Mouse (Mus musculus) megakaryocyte, adult 5-6 weeks (primary cell): ENCODE measurements around the gene Elmo2. TPM values are rescaled to one million over a fixed set of nuclear protein-coding genes. Genes with fewer than 3 reads are reported as not detected.

Experiments
- ATAC-seq: 2 replicates; pipeline ENCODE4 v1.8.0; 2016; ENCODE audit warnings: mild to moderate bottlenecking, inconsistent platforms; ENCODE audit not compliant: poor library complexity, severe bottlenecking
- total RNA-seq, 2 experiments: library from RNA; stranded (forward) in 1 of 2; stranded (reverse) in 1 of 2; fragments of 153-499, 151-499 nt in 1 of 2; fragments of 221-1000, 200-1000 nt in 1 of 2; gene quantifications; 2 replicates each; pipeline versions ENCODE4 v1.2.3 to v1.2.4; 2015 to 2017

Elmo2 gene
- total RNA-seq, 2 experiments from 2014 or later: 89.7 to 133 TPM

DNA sequence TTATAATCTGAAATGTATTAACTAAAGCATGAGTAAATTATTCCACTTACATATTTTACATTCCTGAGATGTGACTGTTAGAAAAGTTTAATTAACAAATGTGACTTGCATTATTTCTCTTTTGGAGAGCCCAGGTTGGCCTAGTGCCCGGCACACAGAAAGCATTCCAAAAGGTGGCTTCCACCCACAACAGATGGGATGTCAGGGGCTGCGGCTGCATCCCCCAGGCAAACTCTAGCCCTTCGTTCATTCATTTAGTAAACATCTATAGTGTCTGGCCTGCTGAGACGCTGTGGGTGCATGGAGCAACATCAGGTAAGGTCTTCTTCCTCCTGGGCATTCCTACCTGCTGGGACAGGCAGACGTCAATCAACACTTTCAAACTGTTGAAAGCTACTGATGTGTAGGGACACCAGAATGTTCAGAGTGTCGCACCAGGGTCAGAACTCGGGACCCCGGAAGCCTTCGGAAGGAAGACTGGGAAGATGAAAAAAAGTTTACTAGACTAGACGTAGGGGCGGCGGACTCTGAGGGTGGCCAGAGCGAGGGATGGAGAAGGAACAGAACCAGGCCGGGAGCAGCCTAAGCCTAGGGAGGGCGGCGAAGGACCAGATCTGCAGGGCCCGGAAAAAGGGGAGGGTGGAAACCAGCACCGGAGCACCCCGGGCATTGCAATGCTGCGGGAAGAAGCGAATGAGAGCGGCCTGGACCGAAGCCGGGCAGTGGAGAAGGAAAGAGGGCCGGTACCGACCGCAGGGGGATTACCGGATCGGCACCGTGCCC lies 567 bp downstream of the Elmo2 start:
- no peak for ATAC-seq

DNA sequence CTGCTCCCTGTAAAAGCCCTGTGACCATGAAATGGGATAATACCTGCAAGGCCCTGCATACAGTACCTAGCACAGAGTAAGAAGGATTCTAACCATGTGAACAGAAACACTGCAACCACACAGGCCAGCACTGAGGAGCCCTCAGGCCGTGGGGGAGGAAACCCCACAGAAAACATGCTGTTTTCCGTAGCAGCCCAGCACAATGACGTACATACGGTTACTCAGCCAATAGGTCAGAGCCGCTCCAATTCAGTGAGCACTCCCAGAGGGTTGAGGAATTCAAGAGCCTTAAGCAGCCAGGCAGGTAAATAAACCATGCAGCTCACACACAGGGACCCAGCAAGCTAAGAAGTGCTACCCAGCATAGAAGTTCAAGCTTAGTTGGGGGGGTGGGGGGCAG lies 2.4 kb downstream of the Elmo2 start:
- ATAC-seq: no peak

DNA sequence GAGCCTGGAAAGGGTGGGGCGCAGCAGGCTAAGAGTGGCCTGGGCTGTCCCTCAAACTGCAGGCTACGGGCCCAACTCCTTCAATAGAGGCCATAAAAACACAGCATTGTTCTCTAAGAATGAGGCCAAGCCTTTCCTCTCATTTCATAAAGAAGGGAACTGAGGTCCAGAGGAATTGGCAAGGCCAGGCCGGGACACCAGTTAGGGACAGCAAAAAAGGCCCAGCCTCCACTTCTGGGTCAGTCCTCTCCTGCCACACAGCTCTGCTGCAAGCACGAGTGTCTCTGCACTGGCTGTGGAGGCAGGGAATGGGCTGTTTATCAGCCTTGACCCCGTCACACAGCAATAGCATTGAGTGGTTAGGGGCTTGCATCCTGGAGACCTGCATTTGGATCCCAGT lies 2.8 kb downstream of the Elmo2 start:
- ATAC-seq: no peak

DNA sequence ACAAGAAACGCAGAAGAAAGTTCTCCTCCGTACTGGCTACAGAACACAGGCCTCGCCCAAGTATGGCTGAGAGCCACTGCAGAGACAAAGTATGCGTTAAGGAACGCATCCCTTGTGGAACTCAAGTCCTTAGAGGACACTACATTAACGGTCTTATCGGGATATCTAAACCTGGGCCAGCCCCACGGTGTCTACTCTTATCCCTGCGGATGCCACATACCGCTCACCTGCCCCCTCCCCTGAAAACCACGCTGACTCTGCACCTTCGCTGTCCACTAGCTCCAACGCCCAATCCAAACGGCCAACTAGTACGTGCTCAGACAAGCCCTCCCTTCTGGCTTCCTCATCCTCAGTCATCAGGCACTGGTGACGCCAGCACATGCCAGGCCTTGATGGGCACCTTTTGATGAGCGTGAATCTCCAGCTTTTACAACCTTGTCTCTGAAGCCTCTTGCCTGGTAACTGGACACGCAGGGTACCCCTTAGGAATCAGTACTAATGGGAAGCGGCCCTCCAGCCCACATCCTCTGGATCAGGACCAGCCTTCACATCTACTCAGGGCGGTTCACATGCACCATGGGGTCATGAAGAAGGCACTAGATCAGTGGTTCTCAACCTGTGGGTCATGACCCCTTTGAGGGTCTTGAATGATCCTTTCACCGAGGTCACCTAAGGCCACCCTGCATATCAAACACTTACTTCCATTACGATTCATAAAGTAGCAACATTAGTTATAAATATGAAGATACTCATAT lies 4.1 kb downstream of the Elmo2 start:
- no peak for ATAC-seq

DNA sequence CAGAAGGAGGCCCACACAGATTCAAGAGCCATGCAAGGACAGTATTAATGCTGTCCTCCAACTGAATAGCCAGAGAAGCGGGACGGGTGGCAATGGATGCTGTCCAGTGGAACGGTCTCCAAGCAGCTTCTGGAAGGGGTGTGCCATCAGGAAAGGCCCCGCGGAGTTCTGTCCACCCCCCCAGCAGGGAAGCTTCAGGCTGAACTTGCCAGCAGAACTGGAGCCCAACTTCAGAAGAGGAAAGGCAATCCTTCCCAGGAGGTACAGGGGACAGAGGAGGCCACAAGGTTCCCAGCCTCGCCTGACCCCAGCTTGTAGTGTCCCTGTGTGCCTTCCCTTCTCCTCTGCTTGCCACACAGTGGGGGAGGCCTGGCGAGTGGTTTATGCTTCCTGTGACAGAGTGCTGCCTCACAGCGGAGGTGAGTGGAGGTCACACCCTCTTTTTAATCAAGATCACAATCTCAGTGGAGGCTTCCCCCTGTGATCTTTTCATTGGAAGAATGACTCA lies 4.8 kb downstream of the Elmo2 start:
- ATAC-seq: peak; percentile 36

DNA sequence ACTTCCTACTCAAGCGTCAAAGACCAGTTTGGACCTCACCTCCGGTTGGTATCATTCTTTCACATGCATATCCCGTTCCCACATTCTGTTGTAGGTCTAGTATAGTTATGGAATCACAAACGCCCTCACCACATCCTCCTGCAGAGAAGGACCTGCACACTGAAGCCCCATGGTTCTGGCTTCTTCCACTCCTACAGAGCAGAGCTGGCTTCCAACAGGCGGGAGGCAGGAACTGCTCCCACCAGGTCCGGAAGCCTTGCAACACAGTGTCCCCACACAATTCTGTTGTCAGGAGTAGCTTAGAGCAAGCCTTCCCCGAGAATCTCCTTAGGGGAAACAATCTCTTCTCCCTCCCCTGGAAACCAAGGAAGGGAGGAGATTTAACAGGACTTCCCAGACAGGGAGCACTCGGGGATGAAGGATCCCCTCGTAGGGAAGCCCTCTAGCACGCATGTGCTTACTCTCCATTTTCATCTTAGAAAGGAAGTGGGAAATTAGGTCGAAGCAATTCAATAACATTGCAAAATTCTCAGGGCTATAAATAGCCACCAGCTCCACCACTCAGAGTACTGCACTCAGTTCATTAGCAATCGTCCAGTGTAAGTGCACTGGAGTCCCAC lies 5.6 kb downstream of the Elmo2 start:
- ATAC-seq: peak; percentile 29

DNA sequence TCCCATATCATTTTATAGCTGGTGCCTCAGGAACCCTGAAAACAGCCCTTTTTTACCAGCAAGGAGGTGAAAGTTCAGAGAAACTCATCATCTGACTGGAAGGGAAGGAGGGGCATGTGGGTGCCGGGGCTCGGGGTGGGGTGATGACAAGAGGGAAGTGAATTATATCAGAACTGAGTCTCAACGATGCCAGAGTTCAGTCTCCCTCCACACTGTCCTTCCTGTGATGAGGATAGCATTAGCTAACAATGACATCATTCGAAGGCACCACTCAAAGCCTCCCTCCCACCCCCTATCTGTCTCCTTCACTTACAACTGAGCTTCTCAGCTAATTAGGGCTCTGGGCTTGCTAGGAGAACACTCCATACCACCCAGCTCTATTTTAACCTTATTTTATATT lies 6.8 kb downstream of the Elmo2 start:
- peak; percentile 36 for ATAC-seq

DNA sequence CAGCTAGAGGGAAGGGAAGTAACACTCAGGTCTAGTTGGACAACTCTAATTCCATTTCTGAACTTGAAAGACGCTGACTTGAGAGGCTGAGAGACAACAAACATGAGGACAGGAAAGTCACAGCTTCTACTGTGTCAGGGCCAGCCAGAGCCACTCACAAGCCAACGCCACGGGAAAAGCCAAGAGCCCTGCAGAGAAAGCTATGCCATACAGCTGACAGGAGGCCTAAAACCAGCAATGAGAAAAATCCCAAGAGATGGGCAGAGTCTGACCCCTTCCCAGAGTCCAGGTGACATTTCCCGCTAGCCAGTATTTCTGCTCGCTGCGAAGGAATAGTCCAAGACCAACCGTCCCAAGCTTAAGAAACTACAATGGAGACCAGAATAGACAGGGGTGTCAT lies 7.3 kb downstream of the Elmo2 start:
- no peak for ATAC-seq

DNA sequence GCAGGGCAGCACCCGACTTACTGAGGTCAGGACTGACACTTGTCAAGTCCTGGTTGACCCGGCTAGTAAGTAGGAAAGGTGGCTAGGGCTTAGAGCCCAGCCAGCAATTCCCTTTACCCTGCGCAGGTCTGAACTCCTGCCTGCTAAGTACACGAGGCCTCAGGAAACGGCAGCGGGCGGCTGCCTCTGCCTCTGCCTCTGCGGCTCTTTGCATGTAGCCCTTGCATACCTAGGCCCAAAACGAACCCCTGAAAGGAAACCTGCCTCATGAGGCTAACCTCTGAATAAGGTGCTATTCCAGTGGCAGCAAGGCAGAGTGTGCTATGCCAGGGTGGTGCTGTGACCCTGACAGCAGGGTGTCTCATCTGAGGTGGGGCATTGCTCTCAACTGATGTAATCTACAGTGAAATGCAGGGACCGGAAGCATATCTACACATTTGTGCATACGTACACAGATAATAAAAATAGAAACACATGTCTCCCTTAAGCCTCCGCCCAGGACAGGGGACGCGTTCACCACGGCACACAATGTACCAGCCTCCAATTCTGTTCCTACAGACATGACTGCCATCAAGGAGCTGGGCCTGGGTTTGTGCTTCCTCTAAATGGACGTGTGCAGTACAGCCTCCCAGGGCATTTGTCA lies 8.5 kb downstream of the Elmo2 start:
- ATAC-seq: peak; percentile 15; the same call in 1 of the 2 replicates

DNA sequence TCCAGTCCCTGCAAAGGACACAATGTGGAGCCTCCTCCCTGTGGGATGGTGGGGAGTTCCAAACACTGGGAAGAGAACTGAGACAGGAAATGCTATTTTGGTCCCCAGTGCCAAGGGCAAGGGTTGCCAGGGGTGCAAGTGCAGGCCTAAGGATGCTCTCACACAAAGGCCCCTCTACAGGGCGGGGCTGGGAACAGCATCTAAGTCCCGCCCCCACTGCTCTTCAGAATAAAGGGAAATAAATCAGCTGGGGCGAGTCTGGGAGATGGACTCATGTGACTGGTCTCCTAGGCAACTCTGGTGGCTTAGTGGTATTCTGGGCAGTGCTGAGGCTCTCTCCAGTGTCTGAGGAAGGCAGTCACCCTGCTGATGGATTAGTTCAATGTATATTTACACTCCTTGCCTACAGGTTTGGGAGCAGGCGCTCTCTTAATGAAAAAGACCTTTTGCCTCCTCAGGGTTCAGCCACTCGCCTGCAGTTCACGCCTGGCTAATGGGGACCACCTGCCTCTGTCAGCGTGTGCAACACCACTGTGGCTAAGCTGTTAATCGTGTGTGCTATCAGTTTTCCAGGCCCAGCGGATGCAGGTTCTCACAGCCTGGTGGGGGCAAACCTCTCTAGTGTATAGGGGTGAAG lies 9.3 kb downstream of the Elmo2 start:
- peak; percentile 28 for ATAC-seq

DNA sequence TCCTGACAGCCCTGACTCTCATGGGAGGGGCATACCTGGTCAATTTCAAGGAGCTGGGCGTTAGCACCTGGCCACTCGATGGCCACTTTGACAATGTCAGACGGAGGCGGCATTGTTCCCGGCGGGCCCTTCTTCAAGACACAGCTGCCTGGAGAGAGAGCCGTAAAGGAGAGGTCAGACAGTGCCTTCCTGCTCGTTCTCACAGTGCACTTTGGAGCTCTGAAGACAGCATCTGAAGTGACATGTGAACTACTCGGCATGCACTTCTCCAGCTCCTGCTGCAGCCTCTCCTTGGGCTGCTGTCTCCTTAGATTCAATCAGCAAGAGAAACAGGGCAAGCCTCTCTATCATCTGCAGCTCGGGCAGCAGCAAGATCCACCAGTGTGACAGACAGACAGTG lies 10.1 kb downstream of the Elmo2 start:
- ATAC-seq: no peak

DNA sequence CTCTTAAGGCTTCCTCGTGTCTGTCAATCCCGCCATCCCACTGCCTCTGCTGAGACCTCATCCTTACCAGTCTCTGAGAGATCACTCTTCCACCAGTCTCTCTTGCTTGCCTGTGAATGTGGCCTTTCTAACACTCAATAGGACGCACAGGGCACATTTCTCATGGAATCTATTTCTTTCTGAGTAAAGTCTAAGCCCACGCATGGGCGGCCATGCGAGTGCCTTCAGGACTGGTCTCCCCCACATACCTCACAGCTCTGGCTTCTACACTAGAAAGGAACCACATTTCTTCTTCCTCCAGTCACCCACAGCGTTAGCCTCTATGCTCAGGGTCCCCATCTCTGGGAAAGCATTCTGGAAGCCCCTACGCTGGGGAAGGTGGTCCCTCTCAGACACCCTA lies 12.1 kb downstream of the Elmo2 start:
- no peak for ATAC-seq

DNA sequence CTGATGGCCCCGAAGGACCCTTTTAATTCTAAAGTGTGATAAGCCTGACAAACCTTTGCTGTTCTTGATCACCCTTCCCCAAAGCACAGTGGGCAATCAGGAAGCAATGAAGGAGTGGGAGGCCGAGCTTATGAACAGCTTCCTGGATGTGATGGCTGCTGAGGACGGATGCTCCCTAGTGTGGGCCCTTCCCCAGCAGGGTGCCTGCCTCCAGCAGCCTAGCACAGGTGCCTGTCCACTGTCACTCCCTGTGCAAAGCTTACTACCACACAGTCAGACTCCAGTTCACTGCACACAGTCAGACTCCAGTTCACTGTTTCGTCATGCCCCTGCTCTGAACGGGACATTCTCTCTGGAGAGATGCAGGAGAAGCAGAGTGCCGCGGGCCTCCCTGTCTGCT lies 13.9 kb downstream of the Elmo2 start:
- ATAC-seq: no peak

DNA sequence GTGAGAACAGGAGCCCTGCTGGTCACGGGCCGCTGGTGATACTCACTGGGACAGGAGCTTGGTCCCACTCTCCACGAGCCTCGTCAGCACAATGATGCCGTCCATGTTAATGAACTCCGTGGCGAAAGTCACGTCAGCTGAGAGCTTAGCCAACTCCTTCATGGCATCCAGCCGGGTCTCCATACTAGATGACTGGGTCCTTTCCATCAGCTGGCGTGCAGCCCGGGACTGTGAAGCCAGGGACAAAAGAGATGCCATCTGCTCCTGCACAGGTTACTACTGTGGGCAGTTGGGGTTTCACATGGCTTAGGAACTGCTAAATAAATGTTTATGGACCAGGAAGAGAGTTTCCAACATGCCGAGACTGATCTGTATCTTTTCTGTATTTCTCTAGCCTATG lies 14.7 kb downstream of the Elmo2 start:
- no peak for ATAC-seq

DNA sequence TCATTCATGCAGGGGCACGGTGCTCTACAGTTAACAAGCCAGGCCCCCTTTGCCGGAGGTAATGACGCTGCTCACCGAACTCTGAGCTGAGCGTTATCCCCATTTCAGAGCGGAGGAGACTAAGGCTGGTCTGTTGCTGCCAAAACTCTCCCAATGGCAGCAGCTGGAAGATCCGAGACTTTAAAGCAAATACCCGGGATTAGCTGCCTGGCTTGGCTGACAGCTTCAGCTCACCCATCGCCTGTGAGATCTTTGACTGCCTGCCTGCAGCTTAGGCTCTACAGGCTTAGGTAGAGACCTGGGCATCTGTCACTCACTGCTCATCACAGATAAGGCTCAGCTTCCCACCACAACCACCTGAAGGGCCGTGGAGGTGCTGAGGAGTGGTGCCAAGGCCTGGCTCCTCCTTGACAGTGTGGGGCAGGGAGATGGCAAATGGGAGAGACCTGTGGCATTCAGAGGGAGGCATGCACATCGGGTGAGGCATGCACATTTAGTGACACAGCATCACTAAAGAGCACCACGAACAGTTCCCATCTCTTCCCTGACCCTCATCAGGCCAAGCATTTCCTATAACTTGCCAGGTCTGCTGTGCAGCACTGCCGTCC lies 15.4 kb downstream of the Elmo2 start:
- ATAC-seq: no peak

DNA sequence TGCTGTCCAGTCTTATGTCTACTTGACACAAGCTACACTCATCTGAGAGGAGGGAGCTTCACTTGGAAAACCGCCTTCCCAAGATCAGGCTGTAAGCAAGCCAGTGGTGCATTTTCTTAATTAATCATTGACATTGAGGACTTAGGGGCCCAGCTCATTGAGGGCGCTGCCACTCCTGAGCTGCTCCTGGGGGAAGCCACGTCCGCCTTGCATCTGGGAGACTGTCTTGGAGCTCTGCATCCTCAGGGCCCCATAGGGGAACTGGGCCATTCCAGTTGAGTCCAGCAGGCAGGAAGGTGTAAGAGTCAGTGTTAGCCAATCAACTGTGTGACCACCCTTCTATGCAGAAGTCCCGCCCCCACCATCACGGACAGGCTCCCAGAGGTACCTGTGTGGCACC lies 18.5 kb downstream of the Elmo2 start:
- ATAC-seq: no peak

DNA sequence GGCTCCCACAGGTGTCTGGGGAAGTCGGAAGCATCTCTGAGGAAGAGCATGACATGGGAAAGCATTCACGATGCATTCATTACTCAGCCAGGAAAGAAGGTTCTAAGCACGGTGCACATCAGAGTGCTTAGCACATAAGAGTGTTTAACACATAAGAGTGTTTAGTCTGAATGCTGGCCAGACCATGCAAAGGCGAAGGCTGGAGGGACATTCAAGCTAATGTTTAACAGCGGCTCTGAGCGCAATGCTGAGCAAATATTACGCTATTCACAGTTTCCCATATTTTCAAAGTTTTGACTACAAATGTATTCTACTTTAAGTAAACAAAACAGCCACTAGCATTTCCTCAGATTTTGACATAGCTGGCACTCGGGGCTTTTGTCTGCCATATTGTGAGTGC lies 20.8 kb downstream of the Elmo2 start:
- ATAC-seq: no peak

DNA sequence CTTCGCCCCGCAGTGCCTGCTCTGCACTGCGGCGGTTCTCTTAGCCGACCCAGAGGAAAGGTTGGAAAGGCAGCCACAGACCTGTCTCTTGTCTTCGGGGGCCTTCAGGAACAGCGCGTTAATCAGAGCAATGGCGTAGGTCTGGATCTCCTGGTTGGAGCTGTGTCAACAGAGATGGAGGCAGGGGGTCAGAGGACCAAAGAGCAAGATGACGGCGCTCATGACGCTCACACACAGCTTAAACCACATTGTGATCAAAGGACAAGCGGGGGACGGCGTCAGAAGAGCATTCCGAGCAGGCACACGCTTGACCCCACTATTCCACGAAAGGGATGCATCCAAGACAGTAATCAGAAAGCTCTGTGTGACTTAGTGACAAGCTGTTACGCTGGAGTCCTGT lies 21.5 kb downstream of the Elmo2 start:
- no peak for ATAC-seq

DNA sequence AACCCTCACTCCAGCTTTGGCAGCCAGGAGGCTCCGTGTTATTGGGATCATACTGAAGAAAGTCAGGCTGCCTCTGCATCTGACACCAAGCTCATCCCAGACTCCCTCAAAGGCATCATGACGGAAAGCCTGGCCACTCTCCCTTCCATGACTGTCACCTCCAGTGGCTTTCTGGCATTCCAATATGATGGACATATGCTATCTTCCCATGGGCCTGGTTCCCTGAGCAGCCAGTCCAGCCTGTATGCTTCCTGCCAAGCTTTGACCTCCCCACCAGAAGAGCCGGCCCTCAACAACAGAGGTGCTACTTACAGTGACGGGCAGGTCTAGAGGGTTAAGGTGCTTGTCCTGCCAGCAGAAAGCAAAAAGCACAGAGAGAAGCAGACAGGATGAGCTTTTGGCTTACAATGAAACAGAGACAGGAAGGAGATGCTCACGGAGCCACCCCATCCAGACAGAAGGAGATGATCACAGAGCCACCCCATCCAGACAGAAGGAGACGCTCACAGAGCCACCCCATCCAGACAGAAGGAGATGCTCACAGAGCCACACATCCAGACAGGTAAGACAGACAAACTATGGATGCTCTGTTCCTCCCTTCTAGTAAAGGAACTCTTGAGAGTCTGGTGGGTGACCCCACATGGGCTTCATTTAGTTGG lies 22.8 kb downstream of the Elmo2 start:
- ATAC-seq: no peak

DNA sequence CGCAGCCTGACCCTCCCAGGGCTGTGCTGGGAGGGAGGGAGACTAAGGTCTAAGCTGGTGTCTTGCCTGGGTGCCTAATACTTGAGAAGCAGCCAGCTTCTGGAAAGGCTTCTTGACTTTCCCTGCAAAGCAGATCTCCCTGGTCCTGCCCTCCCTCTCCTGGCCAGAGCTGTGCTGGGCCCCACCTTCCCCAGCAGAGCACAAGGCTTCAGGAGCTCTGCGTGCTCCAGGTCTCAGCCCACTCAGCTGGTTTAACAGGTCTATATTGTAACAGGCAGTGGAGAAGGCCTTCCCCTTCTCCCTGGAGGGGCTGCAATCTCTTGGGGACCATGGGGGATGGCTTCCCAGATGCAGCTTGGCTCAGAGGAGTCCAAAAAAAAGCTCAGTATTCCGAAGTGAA lies 24.9 kb downstream of the Elmo2 start:
- ATAC-seq: no peak
